Mouse (Mus musculus) CH12F3 (cell line): Measurements from ENCODE around the gene Slain2.

Source experiments
- in situ Hi-C: fragments of 300-500 bp; cut with MboI; formaldehyde crosslinking; loops from 2 replicates; pipeline ENCODE4 v1.14.3; 2020; ENCODE audit warnings: low sequenced_read_pairs

Slain2 gene

DNA sequence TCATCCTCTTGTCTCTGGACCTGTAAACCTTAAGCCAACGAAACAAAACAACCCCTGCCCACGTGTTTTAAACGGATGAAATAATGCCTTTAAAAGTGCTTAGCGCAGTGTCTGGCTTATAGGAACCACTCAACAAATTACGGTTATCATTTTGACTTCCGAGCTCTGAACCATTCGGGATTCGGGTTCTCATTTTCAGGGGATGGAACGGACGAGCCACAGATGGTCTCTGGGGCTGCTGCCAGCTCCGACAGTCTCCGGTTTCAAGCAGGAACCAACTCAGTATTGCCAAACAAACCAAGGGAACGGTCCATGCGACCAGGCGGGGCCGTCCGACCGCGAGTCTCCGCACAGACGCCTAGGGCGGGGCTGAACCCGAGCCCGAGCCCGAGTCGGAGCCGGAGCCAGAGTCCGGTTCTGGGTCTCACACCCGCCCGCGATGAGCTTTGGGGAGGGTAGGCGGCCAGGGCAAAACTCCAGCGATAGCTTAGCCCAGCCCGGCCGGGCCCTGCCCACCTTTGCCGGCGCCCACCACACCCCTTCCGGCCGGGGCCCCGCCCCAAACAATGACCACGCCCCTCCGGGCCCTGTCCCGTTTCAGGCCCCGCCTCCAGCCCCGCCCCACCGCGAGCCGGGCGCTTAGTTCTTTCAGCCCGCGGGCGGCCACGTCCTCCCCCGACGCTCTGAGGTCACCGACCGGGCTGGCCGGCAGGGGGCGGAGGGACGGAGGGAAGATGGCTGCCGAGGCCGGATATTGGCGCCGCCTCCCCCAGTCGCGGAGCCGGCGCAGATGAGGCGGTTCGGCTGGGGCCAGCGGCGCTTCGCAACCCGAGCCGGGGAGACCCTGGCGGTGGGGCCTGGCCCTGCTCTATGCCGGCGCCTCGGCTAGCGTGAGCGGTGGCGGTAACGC lies at the start of gene Slain2:
TSS of gene Slain2 (plus strand) at position 657 of the 910 bp plus-strand sequence.
- in situ Hi-C loops: no loop called here

DNA sequence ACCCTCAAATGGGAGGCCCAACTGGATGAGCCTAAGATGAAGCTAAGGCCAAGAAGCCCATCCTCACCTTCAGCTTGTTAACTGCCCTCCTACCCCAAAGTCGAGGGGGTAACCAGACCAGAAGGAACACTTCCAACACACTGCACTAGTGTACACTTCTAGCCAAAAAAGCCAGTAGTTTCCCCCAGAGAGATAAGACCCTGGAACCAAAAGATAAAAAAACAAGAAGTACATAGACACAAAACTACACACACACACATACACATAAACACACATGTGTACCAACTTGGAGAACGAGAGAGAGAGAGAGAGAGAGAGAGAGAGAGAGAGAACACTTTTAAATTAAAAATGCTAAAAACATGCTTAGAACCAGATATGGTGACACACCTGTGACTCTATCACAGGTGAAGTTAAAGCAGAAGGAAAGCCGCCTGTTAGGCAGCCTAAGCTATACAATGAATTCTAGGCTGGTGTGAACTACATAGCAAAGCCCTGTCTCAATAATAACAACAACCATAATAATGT lies 49.4 kb upstream of the Slain2 start:
- in situ Hi-C loops: no loop called here

DNA sequence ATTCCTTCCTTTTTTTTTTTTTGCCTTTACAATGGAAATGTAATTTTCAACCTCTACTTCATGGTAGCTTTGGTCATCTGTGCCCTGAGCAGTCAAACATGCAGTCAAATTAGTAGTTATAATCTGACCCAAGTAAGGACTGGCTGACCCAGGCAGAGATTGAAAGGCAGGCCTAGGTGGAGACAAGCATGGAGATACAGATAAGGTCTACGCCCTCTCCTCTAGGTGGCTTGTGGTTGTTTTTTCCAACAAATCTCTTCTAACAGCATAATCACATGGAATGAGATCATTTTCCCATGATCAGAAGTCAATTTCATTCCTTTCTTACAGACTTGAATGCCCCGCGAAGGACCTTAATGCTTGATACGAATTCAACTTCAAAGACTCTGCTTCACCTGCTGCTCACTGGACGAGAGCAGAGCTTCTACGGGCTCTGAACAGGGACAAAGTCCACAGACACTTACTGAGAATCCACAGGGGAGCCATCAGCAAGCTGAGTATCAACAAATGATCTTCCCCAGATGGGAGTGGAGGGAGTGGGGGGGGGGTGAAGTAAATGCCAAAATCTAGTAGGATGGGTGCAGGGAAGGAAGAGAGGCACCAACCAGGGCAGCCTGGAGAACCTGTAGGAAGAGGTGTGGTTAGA lies 47.7 kb upstream of the Slain2 start:
- in situ Hi-C loops: no loop called here

DNA sequence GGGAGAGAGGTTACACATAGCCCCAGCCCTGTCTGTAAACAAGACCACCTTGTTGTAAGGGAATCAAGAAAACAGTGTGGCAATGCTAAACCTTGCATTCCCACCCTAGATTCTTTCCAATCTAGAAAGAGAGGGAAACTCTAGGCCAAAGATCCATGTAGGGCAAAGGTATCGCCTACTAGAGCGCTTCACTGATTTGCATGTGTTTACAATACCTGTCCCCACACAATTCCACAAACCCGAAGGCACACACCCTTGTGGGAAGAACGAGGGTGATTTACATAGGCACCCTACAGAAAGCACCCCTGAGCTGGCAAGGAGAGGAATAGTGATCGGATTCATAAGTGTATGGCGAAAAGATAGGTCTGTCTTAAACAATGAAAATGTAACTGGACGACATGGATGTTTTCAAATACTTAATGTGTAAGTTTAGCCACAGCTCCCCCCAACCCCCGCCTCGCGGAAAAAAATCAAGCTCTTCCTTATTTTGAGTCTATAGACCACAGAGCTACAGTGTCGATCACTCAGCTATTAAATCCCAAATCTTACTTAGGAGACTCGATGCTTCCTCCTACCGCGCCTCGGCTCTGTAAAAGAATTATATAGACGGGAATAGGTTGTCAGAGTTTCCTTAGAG lies 47.0 kb upstream of the Slain2 start:
- in situ Hi-C loops: no loop called here

DNA sequence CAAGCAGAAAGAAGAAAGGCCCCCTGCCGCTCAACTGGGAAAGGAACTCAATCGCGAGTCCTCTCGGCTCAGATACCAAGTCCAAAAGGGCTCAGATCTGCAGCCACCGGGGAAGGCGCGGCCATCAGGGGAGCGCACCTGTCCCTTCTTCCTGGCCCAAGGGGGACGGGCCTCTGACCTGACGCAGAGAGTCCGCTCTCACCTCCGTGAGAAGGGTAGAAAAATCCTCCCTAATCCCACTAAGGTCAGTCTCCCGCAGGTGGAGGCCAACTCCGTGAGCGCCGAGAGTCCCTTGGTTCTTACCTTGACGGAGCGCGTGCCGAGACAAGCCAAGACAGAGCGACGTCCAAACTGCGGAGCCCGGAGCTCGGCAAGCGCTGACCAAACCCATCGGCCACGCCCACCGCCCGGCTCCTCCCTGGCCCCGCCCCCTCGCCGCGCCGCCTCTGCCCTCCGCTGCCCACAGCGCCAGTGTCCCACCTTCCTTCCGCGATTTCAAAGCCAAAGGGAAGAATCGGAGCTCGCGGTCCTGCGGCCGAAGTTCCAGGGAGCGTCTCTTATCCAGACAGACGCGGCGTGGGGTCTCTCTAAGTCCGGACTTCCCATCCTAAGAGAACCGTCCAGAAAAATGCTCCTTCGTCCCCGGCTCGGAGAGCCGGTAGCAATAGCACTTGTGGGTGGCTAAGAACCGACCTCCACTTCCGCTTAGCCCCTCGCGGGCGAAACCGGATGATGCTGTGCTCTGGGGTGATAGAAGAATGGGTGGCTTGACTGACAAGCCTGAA lies 45.8 kb upstream of the Slain2 start, which contains the start of gene Tec:
TSS of gene Tec (minus strand) at position 393 of the 785 bp plus-strand sequence.
- in situ Hi-C loops: no loop called here

DNA sequence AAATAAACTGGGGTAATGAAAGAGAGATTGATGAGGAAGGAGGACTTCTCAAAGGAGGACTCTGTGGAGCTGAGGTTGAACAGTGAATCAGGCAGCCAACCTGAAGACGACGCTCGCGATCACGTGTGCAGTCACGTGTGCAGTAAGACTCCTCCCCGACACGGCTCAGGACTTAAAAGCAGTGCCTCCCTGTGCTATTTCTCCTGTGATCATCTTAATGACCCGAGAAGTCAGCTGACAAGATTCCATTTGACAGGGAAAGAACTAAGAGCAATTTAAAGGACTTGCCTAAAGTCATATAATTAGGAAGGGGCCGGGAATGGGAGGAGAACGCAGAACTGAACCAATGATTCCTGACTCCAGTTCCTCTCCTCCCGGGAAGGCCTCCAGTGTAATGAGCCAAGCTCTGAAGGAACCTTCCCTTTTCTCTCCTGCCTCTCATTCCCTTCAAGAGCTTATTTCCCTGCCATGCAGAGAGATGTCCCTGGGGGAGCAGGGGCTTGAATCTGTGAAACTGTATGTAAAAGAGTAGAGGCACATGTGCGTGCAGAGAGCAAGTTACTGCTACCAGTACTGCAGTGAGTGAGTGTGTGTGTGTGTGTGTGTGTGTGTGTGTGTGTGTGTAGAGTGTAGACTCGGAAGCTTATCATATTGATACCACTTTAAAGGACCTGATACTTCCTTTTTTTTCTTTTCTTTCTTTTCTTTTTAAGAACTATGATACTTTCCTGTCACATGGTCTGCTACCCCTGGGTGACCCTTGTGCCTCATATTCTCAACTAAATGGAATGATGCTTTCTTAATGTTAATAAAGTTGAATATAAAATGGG lies 44.1 kb upstream of the Slain2 start:
- in situ Hi-C loops: no loop called here

DNA sequence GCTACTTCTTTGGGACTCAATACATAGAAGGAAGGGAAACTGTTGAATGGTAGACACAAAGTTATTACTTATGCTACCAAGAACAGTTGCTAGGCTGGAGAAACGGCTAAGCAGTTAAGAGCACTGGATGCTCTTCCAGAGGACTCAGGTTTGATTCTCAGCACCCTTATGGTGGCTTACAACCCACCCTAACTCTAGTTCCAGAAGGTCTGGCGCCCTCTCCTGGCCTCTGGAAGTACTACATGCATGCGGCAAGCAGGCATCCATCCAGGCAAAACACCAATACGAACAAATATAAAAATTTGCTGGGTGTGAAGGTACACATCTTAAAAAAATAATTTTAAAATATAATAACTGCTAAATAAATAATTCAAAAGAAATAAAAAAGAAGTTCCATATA lies 43.0 kb upstream of the Slain2 start:
- in situ Hi-C loops: no loop called here

DNA sequence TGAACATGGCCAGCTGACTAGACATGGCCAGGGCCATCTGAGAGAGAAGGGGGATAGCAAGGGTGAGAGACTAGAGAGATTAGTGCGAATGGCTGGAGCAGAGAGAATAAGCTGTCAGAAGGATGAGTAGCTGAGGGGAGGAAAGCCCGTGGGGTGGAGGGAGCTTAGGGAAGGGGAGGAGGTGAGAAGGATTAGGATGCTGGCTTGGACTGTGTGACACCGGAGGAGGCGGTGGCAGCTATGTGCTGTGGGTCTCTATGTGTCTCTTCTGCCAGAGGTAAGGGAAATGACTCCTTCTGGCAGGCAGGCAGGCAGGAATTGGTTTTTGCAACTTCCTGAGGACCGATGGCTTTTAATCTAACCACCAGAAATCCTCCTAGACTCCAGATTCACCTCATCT lies 34.4 kb upstream of the Slain2 start:
- in situ Hi-C loops: no loop called here

DNA sequence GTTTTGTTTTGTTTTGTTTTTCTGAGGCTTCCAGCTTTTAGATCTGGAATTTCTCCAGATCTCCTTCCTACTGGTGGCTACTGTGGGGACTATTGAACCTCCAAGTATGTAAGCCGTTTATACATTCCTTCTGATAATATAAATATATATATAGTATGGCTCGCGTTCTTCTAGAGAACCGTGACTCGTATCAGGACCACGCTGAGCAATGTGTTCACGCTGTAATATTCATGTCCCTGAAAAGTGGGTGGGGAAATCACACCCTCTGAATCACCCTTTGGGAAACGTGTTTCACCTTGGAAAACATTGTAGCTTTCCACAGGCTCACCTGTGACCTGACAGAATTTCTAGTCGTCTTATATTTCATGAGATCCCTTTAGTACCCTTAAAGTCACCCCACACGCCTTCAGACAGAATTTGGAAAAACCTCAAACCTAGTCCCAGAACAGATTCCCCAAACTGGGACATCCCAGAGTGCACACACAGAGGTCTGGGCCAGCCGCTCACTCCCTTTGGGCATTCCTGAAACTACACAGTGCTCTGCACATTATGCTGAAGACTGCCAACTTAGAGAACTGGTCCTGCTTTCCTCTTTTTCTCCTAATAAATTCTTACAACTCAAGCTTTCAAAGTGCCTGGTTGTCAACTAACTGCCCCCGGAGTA lies 32.2 kb upstream of the Slain2 start:
- in situ Hi-C loops: no loop called here

DNA sequence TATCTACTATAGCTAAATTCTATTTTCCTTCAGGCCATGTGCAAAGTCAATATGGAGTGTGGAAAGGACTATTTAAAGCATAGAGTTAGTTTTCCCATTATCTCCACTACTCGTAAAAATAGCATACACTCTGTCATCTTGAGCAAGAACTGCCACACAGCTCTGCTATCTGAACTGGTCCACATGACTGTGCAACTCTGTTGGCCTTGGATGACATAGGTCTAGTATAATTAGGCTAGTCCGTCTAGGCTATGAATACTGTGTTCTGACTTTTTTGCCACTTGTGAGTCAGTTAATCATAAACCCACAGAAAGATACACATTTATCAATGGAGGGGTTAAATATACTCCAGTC lies 31.7 kb upstream of the Slain2 start:
- in situ Hi-C loops: no loop called here

DNA sequence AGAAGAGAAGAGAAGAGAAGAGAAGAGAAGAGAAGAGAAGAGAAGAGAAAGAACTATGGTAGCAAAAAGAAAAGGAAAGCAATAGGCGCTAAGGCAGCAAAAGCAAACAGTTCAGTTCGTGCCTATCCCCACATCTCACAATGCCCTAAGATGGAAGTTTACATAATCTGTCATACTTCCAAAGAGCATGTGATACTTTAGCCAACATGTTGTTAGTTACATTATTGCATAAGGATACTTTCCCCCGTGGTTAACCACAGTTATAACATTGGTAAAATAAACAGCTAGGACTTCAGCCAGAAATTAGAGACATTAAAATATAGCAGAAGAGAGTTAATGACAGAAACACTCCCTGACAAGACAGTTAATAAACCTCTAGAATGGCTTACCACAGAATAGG lies 30.4 kb upstream of the Slain2 start:
- in situ Hi-C loops: no loop called here

DNA sequence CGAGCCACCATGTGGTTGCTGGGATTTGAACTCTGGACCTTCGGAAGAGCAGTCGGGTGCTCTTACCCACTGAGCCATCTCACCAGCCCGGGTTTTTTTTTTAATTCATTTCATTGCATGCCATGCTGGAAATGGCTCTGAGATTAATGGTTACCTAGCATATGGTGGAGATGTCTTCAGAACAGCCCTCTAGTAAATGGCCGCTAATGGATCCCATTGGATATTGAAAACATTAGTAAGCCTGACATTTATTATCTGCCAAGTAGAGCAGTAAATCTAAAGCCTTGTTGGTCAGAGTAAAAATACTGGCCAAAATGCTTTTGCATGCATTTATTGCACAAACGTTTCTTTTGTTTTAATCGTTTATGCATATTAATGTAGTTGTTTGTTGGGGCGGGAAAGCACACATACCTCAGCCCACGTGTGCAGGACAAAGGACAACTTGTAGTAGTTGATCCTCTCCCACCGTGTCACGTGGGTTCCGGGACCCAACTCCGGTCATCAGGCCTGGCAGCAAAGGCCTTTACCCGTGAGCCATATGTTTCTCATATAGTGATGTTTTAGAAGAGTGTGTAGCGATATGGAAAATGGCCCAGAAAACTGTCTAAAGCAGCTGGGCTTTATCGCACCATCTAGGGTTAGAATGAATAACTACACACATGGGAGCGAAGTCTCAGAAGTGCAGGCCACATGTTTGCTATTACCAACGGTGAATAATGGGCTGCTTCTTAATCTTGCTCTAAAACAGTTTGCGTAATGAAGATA lies 27.5 kb upstream of the Slain2 start:
- in situ Hi-C loops: no loop called here

DNA sequence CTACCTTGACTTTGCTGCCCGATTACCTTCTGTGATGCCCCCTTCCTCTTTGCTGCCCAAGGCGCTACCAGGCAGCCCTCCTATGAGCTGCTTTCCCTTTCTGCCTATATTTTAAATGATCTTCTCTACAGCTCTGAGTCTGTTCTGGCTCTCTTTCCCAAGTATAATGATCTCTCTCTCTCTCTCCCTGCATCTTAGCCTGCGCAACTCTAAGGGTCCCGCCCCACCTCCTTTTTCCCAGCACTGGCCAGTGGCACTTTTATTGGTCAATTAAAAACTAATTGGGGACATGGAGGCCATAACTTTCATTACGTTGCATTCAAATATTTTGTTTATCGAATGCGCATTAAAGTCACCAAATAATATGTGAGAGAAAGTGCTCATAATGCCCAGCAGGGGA lies 25.8 kb upstream of the Slain2 start:
- in situ Hi-C loops: no loop called here

DNA sequence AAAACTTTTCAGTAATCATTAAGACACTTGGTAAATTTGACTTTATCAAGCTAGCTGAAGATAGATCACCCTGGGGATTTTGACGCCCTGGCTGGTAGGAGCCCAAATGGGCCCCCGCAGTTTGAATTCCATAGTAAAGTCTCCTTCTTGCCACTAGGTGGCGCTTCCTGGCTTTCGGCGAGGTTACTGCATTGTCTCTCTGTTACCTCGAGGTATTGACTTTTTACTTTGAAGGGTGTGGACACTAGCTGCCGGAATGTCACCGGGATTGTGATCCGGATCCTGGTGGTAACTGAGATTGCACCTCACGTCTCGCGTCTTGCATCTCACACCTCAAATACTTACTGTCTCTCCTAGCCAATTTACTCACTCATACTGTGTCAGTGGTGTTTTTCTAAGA lies 22.6 kb upstream of the Slain2 start:
- in situ Hi-C loops: no loop called here

DNA sequence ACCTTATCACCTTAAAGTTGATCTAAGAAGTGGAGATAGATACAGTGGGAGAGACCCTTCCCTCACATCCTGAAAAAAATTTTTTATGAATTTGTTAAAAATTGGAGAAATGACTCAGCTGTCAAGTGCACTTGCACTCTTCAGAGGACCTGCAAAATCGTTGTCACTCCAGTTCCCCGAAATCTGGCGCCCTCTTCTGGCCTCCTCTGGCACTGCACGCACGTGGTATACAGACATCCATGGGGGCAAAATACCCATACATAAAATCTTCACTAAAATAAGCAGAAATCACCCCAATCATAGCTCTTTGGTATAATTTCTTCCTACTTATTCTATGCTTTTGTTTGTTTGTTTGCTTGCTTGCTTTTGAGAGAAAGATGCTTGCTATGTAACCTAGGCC lies 20.1 kb upstream of the Slain2 start:
- in situ Hi-C loops: no loop called here

DNA sequence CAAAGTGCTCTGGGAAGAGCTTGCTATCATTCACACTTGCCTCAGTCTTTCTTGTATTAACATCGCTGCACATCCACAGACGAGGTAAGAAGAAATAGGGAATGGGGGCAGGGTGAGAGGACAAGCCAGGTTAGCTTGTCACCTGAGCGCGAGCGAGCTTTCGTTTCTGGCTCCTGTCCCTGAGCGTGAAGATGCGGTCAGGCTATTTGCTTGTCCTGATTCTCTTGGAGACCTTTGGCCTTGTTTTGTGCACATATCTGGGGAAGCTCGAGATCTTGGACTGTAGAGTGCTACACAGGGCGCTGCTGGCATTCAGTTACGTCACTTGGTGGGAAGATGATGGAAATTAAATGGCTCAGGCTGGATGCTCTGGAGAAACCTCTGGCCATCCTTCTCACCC lies 18.8 kb upstream of the Slain2 start:
- in situ Hi-C loops: no loop called here

DNA sequence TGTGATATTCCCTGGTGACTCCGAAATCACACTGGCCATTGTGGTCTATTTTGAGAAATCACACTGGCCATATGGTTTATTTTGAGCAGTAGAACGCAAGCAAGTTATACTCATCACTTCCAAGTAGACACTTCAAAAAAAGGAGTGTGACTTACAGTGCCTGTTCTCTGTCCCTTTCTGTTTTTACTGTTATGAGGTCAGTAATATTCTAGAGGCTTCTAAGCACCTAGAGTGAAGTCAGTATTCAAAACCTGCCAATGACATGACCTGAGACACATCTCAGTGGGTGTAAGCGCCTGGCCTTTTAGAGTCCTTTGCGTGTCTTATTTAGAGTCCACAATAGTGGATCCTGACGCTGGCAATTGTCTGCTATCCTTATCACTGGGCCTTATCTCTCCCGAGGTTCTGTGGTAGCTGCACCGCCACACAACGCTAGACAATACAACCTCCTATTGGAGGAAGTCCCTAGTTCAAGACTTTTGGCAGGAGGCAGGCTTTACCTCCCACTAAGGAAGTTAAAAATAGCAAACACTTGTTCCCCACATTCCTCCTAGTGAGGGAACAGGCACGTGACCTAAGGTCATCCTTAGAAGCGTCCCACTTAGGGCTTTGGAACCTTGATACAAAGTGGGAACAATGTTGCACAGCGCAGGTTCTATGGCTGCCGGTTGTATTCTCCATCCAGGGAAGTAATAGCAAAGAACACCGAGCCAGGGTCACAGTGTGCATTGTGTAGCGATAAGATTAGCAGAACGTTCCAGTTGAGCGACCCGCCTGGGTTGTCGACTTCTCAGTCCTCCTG lies 17.4 kb upstream of the Slain2 start:
- in situ Hi-C loops: no loop called here

DNA sequence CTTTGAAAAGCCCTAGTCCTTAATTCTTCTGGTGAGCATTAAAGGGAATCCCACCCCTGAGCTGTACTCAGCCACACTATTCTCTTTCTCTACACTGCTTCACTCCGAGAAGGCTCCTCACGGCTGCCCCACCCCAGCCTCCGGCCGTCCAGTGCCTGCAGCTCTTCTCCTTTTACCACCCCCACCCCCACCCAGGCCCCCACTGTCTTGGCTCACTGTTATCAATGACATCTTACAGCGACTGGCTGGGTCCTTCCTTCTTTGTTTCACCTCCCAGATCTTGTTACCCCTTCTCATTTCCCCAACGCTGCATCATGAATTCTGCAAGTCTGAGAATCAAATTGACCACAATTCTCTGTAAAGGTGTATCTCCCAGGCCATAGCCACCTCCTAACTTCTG lies 16.1 kb upstream of the Slain2 start:
- in situ Hi-C loops: no loop called here
